Mouse (Mus musculus) heart, adult 2 months (tissue): ENCODE results near the gene Ets1. TPM values are rescaled to one million over a fixed set of nuclear protein-coding genes. Genes with fewer than 3 reads are reported as not detected.

Source experiments
- DNase-seq, 2 experiments: peaks; one replicate each; pipeline ENCODE4 v3.0.0; 2021
- H3K27ac ChIP-seq: fragments of 200-600 bp; 2 replicates; pipeline ENCODE4 v1.8.1; 2022
- H3K27me3 ChIP-seq: fragments of 200-500 bp; 2 replicates; pipeline ENCODE4 v1.6.1; 2012; ENCODE audit warnings: mild to moderate bottlenecking, low read length, inconsistent platforms, mixed read lengths; ENCODE audit not compliant: control insufficient read depth, insufficient read depth
- H3K36me3 ChIP-seq: fragments of 200-500 bp; 2 replicates; pipeline ENCODE4 v1.6.1; 2012; ENCODE audit warnings: low read length, inconsistent platforms; ENCODE audit not compliant: control insufficient read depth, insufficient read depth
- H3K4me1 ChIP-seq: fragments of 200-500 bp; 2 replicates; pipeline ENCODE4 v1.6.1; 2011; ENCODE audit warnings: low read length; ENCODE audit not compliant: control insufficient read depth, insufficient read depth
- H3K4me3 ChIP-seq: fragments of 200-600 bp; 2 replicates; pipeline ENCODE4 v1.8.1; 2022
- H3K79me2 ChIP-seq: fragments of 200-500 bp; replicated peaks from 2 replicates; pipeline ENCODE4 v1.6.1; 2012; ENCODE audit warnings: mild to moderate bottlenecking, inconsistent platforms, low read length, moderate library complexity, mixed read lengths; ENCODE audit not compliant: control insufficient read depth, insufficient read depth
- H3K9ac ChIP-seq: fragments of 200-500 bp; 2 replicates; pipeline ENCODE4 v1.6.1; 2012; ENCODE audit warnings: low read depth, mild to moderate bottlenecking, control low read depth, inconsistent platforms, low read length, mixed read lengths
- CTCF ChIP-seq: fragments of 200-600 bp; IDR thresholded peaks from 2 replicates; pipeline ENCODE4 v1.8.1; 2022; ENCODE audit warnings: antibody characterized with exemption, mild to moderate bottlenecking, moderate library complexity
- EP300 ChIP-seq: fragments of 200-500 bp; IDR thresholded peaks from 2 replicates; pipeline ENCODE4 v1.6.1; 2011; ENCODE audit warnings: low read depth, low read length, control low read depth; ENCODE audit not compliant: insufficient read depth
- POLR2A ChIP-seq: fragments of 200-500 bp; IDR thresholded peaks from 2 replicates; pipeline ENCODE4 v1.6.1; 2011; ENCODE audit warnings: mild to moderate bottlenecking, low read depth, low read length, control low read depth; ENCODE audit not compliant: insufficient read depth
- WGBS: fragments of 180-500 bp; shearing (Covaris S2); methylation state at CpG from one replicate; pipeline ENCODE4 v1.1.7; 2018; 5-methylcytosine and 5-hydroxymethylcytosine counted together
- intact Hi-C: fragments of 180-260 bp; cut with DNase I; formaldehyde crosslinking; loops from one replicate; pipeline ENCODE4 v1.15.1; 2025
- polyA plus RNA-seq: library from polyadenylated mRNA; depleted of rRNA; stranded (reverse); fragments of >200 nt; gene quantifications from 2 replicates; pipeline ENCODE4 v1.2.3, GENCODE M21; 2012
- total RNA-seq, 2 experiments: library from RNA; stranded (reverse); gene quantifications; 2 replicates each; pipeline ENCODE4 v1.2.3; 2021

Ets1 gene
- total and polyA plus RNA-seq, 3 experiments, result 22.6 to 48.7 (median 40.7) TPM

GRCm38 (mm10) chr9:32736051-32736450 is 100.0 kb downstream of the Ets1 start:
- TF ChIP-seq EP300, result no peak
- H3K4me1 ChIP-seq, result peaks cover 16% of the 10 kb centered on the region
- 64% methylated on average over 9 of the region's 9 CpGs for WGBS
- no peak overlapping the region for H3K4me3 ChIP-seq
- H3K36me3 ChIP-seq, result peaks cover 57% of the 10 kb centered on the region
- intact Hi-C loops, result no loop called here
- H3K27me3 ChIP-seq, result no peaks in the 10 kb centered on the region
- peak overlapping the region; percentile 15 for H3K27ac ChIP-seq
- H3K79me2 ChIP-seq, result peaks cover 2% of the 10 kb centered on the region; the same call in 1 of the 2 replicates
- H3K9ac ChIP-seq, result no peak overlapping the region
- DNase-seq, result no peak

DNA sequence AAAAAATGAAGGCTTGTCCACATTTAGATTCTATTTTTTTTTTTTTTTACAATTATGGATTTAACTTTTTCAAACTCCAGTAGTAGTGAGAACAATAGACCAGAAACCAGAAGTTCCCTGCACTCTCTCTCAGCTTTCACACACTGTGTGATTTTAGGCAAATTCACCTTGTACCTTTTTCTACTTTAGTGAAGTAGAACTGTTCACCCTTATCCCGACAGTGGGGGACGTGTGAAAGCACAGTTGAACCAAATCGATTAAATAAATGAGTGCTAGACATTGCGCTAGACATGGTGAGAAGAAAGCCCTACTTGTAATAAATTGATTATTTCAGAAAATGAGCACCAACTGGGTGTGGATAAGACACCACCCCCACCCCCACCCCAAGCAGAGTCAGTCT is 104.0 kb downstream of the Ets1 start:
- no peak overlapping the region for H3K9ac ChIP-seq
- no peak overlapping the region for H3K4me3 ChIP-seq
- intact Hi-C loops, result loop anchor here (5.0 kb wide), 1 partner anchor 337 kb away; no protein-coding TSS in a partner anchor
- H3K27me3 ChIP-seq, result no peaks in the 10 kb centered on the region
- peaks cover 29% of the 10 kb centered on the region for H3K4me1 ChIP-seq
- no peak overlapping the region for H3K27ac ChIP-seq
- WGBS, result 82% methylated on average over 4 of the region's 4 CpGs
- TF ChIP-seq EP300, result no peak
- no peak for TF ChIP-seq CTCF
- no peak for TF ChIP-seq POLR2A
- no peaks in the 10 kb centered on the region; the same call in 1 of the 2 replicates for H3K79me2 ChIP-seq
- DNase-seq, result no peak
- peaks cover 44% of the 10 kb centered on the region for H3K36me3 ChIP-seq

GRCm38 (mm10) chr9:32740751-32741387 is 104.8 kb downstream of the Ets1 start:
- Histone ChIP-seq H3K36me3 (peaks cover 53% of the 10 kb centered on the region), H3K4me1 (peaks cover 32% of the 10 kb centered on the region), H3K9ac (no peak overlapping the region), H3K79me2 (no peaks in the 10 kb centered on the region; the same call in 1 of the 2 replicates), H3K27me3 (no peaks in the 10 kb centered on the region), H3K4me3 (no peak overlapping the region), H3K27ac (no peak overlapping the region)
- WGBS, result 66% methylated on average over 12 of the region's 12 CpGs
- intact Hi-C loops, result loop anchor here (5.0 kb wide), 1 partner anchor 336 kb away; no protein-coding TSS in a partner anchor
- TF ChIP-seq EP300 (no peak), CTCF (no peak), POLR2A (no peak)
- DNase-seq, result no peak

DNA sequence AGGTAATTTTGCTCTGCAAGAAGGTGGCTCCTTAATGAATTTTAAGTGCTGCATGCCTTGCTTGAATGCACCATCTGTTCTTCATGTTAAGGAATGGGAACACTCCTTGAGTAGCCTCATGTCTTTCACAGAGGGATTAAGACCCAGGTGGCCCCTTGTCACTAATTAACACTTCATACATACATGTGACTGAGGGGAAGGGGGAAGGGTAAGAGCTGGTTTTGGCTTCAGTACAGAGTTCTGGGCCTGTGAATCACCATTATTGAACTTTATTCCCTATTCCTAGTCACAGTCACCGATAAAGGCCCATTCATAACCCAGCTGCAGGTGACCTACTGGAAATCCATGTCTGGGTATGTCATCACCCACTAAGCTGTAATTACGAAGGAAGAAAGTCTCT is 105.7 kb downstream of the Ets1 start:
- no peak for TF ChIP-seq POLR2A
- TF ChIP-seq CTCF, result no peak
- no peak for TF ChIP-seq EP300
- H3K27me3 ChIP-seq, result no peaks in the 10 kb centered on the region
- no peaks in the 10 kb centered on the region; the same call in none of the 2 replicates for H3K79me2 ChIP-seq
- peaks cover 36% of the 10 kb centered on the region for H3K4me1 ChIP-seq
- DNase-seq, result no peak
- no peak overlapping the region for H3K9ac ChIP-seq
- 41% methylated on average over 2 of the region's 2 CpGs for WGBS
- peaks cover 46% of the 10 kb centered on the region for H3K36me3 ChIP-seq
- H3K27ac ChIP-seq, result no peak overlapping the region; the same call in 1 of the 2 replicates
- no peak overlapping the region for H3K4me3 ChIP-seq
- intact Hi-C loops, result loop anchor here (5.0 kb wide), 1 partner anchor 336 kb away; no protein-coding TSS in a partner anchor

- no peak overlapping the region for H3K4me3 ChIP-seq
- TF ChIP-seq EP300 (no peak), POLR2A (no peak), CTCF (no peak)
- H3K9ac ChIP-seq, result peak overlapping the region; percentile 22; the same call in 1 of the 2 replicates
- no peak for DNase-seq
- peaks cover 37% of the 10 kb centered on the region for H3K4me1 ChIP-seq
- 46% methylated on average over 8 of the region's 8 CpGs for WGBS
- peak overlapping the region; percentile 52 for H3K27ac ChIP-seq
- H3K27me3 ChIP-seq, result no peaks in the 10 kb centered on the region
- peaks cover 51% of the 10 kb centered on the region for H3K36me3 ChIP-seq
- intact Hi-C loops, result loop anchor here (5.0 kb wide), 1 partner anchor 334 kb away; no protein-coding TSS in a partner anchor
- H3K79me2 ChIP-seq, result no peaks in the 10 kb centered on the region; the same call in none of the 2 replicates
These were observed 107.1 kb downstream of the Ets1 start for GRCm38 (mm10) chr9:32743157-32743556.

GRCm38 (mm10) chr9:32743642-32744161 is 107.7 kb downstream of the Ets1 start:
- no peak for TF ChIP-seq CTCF
- TF ChIP-seq POLR2A, result no peak
- no peak for TF ChIP-seq EP300
- DNase-seq, result no peak
- peaks cover 39% of the 10 kb centered on the region for H3K4me1 ChIP-seq
- intact Hi-C loops, result loop anchor here (5.0 kb wide), 1 partner anchor 334 kb away; no protein-coding TSS in a partner anchor
- no peaks in the 10 kb centered on the region for H3K27me3 ChIP-seq
- 43% methylated on average over 9 of the region's 9 CpGs for WGBS
- 0 out of 2 replicates have a peak overlapping the region, but pooled peaks have one; percentile 2 for H3K9ac ChIP-seq
- H3K36me3 ChIP-seq, result peaks cover 50% of the 10 kb centered on the region
- no peaks in the 10 kb centered on the region; the same call in none of the 2 replicates for H3K79me2 ChIP-seq
- no peak overlapping the region for H3K4me3 ChIP-seq
- H3K27ac ChIP-seq, result peak overlapping the region; percentile 52
